Comparison of ENCODE assay signal across 13 mouse cellular contexts in genomic region chr1:34893831-34894230, GRCm38 (mm10). TPM values are rescaled to one million over a fixed set of nuclear protein-coding genes. Genes with fewer than 3 reads are reported as not detected.
DNase-seq lines count a peak whose midpoint lies in the region; ATAC-seq and TF ChIP-seq lines count a peak whose summit lies in the region.
"Had no signal": no experiment of that assay in that cellular context is flagged by ENCODE, and none has a peak within 500 bp of the region (broad histone marks: within the 10 kb centered on the region; RNA-seq: fewer than 3 reads in every experiment).

No protein-coding gene starts in this region.

- no peak overlapping the region for H3K9ac ChIP-seq in hindbrain, embryonic 11.5 days (ENCODE audit: low read depth, low read length)
- no peak overlapping the region for H3K9ac ChIP-seq in midbrain, postnatal 0 days (replicated peaks; ENCODE audit: low read length, poor library complexity, severe bottlenecking)
- H3K9ac ChIP-seq in midbrain, embryonic 15.5 days = no peak overlapping the region
- H3K9ac ChIP-seq in stomach, postnatal 0 days (ENCODE audit: low read length) = no peak overlapping the region
- H3K9ac ChIP-seq in neural tube, embryonic 15.5 days (replicated peaks) = no peak overlapping the region
- H3K9ac ChIP-seq: lung, embryonic 15.5 days; neural tube, embryonic 13.5 days had no signal

- no peak for TF ChIP-seq EP300 in stomach, postnatal 0 days (optimal IDR thresholded peaks at IDR 0.05)

- no peak overlapping the region for H3K27ac ChIP-seq in hindbrain, embryonic 11.5 days (ENCODE audit: low read depth, low read length)
- no peak overlapping the region for H3K27ac ChIP-seq in hindbrain, embryonic 10.5 days
- no peak overlapping the region for H3K27ac ChIP-seq in midbrain, postnatal 0 days (ENCODE audit: low read depth, low read length)
- no peak overlapping the region for H3K27ac ChIP-seq in midbrain, embryonic 15.5 days
- no peak overlapping the region for H3K27ac ChIP-seq in stomach, postnatal 0 days (replicated peaks)
- no peak overlapping the region for H3K27ac ChIP-seq in neural tube, embryonic 15.5 days (replicated peaks)
- H3K27ac ChIP-seq: lung, embryonic 15.5 days; neural tube, embryonic 13.5 days had no signal

- no peak overlapping the region for H3K4me3 ChIP-seq in hindbrain, embryonic 11.5 days (ENCODE audit: low read depth, low read length)
- no peak overlapping the region for H3K4me3 ChIP-seq in hindbrain, embryonic 10.5 days
- no peak overlapping the region for H3K4me3 ChIP-seq in midbrain, postnatal 0 days (ENCODE audit: low read depth, low read length)
- H3K4me3 ChIP-seq in midbrain, embryonic 15.5 days = no peak overlapping the region
- H3K4me3 ChIP-seq in stomach, postnatal 0 days (ENCODE audit: low read depth, low read length) = no peak overlapping the region
- H3K4me3 ChIP-seq in neural tube, embryonic 15.5 days (replicated peaks) = no peak overlapping the region
- H3K4me3 ChIP-seq: lung, embryonic 15.5 days; neural tube, embryonic 13.5 days had no signal

- no peaks in the 10 kb centered on the region for H3K36me3 ChIP-seq in hindbrain, embryonic 11.5 days (ENCODE audit: control insufficient read depth, insufficient read depth, low read length)
- H3K36me3 ChIP-seq in hindbrain, embryonic 10.5 days = no peaks in the 10 kb centered on the region
- no peaks in the 10 kb centered on the region for H3K36me3 ChIP-seq in midbrain, postnatal 0 days (ENCODE audit: insufficient read depth, low read length)
- H3K36me3 ChIP-seq in midbrain, embryonic 15.5 days (replicated peaks) = no peaks in the 10 kb centered on the region
- H3K36me3 ChIP-seq in stomach, postnatal 0 days (ENCODE audit: control insufficient read depth, insufficient read depth, low read length) = no peaks in the 10 kb centered on the region
- H3K36me3 ChIP-seq in neural tube, embryonic 15.5 days = no peaks in the 10 kb centered on the region
- H3K36me3 ChIP-seq: lung, embryonic 15.5 days; neural tube, embryonic 13.5 days had no signal

- peak; percentile 65 for TF ChIP-seq CTCF in midbrain, postnatal 0 days (IDR thresholded peaks at IDR 0.05)
- TF ChIP-seq CTCF in stomach, postnatal 0 days (IDR thresholded peaks at IDR 0.05; ENCODE audit: low read depth) = peak; percentile 51

- no peaks in the 10 kb centered on the region for H3K27me3 ChIP-seq in hindbrain, embryonic 11.5 days (ENCODE audit: control insufficient read depth, insufficient read depth, low read length)
- no peaks in the 10 kb centered on the region for H3K27me3 ChIP-seq in hindbrain, embryonic 10.5 days (ENCODE audit: insufficient read depth, poor library complexity, severe bottlenecking)
- H3K27me3 ChIP-seq in midbrain, postnatal 0 days (ENCODE audit: insufficient read depth, low read length) = no peaks in the 10 kb centered on the region
- H3K27me3 ChIP-seq in midbrain, embryonic 15.5 days (replicated peaks) = no peaks in the 10 kb centered on the region
- no peaks in the 10 kb centered on the region for H3K27me3 ChIP-seq in stomach, postnatal 0 days (ENCODE audit: control insufficient read depth, insufficient read depth, low read length)
- no peaks in the 10 kb centered on the region for H3K27me3 ChIP-seq in neural tube, embryonic 15.5 days (replicated peaks)
- H3K27me3 ChIP-seq: neural tube, embryonic 13.5 days had no signal

- no peaks in the 10 kb centered on the region for H3K4me1 ChIP-seq in hindbrain, embryonic 11.5 days (replicated peaks; ENCODE audit: control insufficient read depth, insufficient read depth, low read length)
- no peaks in the 10 kb centered on the region for H3K4me1 ChIP-seq in hindbrain, embryonic 10.5 days (replicated peaks)
- no peaks in the 10 kb centered on the region; the same call in 1 of the 2 replicates for H3K4me1 ChIP-seq in midbrain, postnatal 0 days (ENCODE audit: insufficient read depth, low read length)
- peaks cover 3% of the 10 kb centered on the region; the same call in 1 of the 2 replicates for H3K4me1 ChIP-seq in midbrain, embryonic 15.5 days
- H3K4me1 ChIP-seq in stomach, postnatal 0 days (replicated peaks; ENCODE audit: control insufficient read depth, insufficient read depth) = no peaks in the 10 kb centered on the region
- H3K4me1 ChIP-seq in neural tube, embryonic 15.5 days = no peaks in the 10 kb centered on the region
- H3K4me1 ChIP-seq: lung, embryonic 15.5 days; neural tube, embryonic 13.5 days had no signal

- ATAC-seq in hindbrain, embryonic 11.5 days (ENCODE audit: low FRiP score) = no peak
- ATAC-seq in midbrain, postnatal 0 days (ENCODE audit: low FRiP score) = no peak
- no peak for ATAC-seq in midbrain, embryonic 15.5 days (replicated peaks)
- ATAC-seq in stomach, postnatal 0 days (ENCODE audit: low FRiP score, low TSS enrichment) = no peak
- no peak for ATAC-seq in neural tube, embryonic 15.5 days (ENCODE audit: low FRiP score)
- ATAC-seq: activated CD4-positive, CD25-positive, alpha-beta regulatory T cell, adult 4 months; hindbrain, embryonic 16.5 days had no signal

- no peak overlapping the region for H3K4me2 ChIP-seq in hindbrain, embryonic 11.5 days (replicated peaks; ENCODE audit: low read depth, low read length)
- no peak overlapping the region for H3K4me2 ChIP-seq in midbrain, postnatal 0 days (ENCODE audit: low read depth, low read length, poor library complexity, severe bottlenecking)
- no peak overlapping the region for H3K4me2 ChIP-seq in midbrain, embryonic 15.5 days
- no peak overlapping the region for H3K4me2 ChIP-seq in stomach, postnatal 0 days (replicated peaks; ENCODE audit: low read depth)
- H3K4me2 ChIP-seq in neural tube, embryonic 15.5 days = no peak overlapping the region
- H3K4me2 ChIP-seq: lung, embryonic 15.5 days; neural tube, embryonic 13.5 days had no signal

- peak; percentile 12 for DNase-seq in adrenal gland, postnatal 14 days
- DNase-seq in adrenal gland, postnatal 25 days = no peak
- DNase-seq in hindbrain, embryonic 11.5 days (ENCODE audit: low spot score) = peak; percentile 20
- no peak for DNase-seq in hindbrain, embryonic 10.5 days (ENCODE audit: low spot score)
- DNase-seq in midbrain, postnatal 0 days (ENCODE audit: low spot score) = peak; percentile 52
- no peak for DNase-seq in stomach, postnatal 0 days (ENCODE audit: low spot score)
- DNase-seq: B cell, adult 2 months had no signal

- H3K9me3 ChIP-seq in hindbrain, embryonic 11.5 days (ENCODE audit: control insufficient read depth, low read length) = no peaks in the 10 kb centered on the region
- H3K9me3 ChIP-seq in hindbrain, embryonic 10.5 days = no peaks in the 10 kb centered on the region
- no peaks in the 10 kb centered on the region for H3K9me3 ChIP-seq in midbrain, postnatal 0 days (ENCODE audit: low read length)
- no peaks in the 10 kb centered on the region for H3K9me3 ChIP-seq in midbrain, embryonic 15.5 days
- H3K9me3 ChIP-seq in stomach, postnatal 0 days (ENCODE audit: control insufficient read depth, low read length) = no peaks in the 10 kb centered on the region
- no peaks in the 10 kb centered on the region for H3K9me3 ChIP-seq in neural tube, embryonic 15.5 days (replicated peaks)
- H3K9me3 ChIP-seq: lung, embryonic 15.5 days; neural tube, embryonic 13.5 days had no signal

- WGBS in hindbrain, embryonic 11.5 days = 76% methylated on average over 6 of the region's 6 CpGs
- 83% methylated on average over 6 of the region's 6 CpGs for WGBS in hindbrain, embryonic 10.5 days
- WGBS in midbrain, postnatal 0 days = 79% methylated on average over 6 of the region's 6 CpGs
- 85% methylated on average over 6 of the region's 6 CpGs for WGBS in midbrain, embryonic 15.5 days
- WGBS in stomach, postnatal 0 days = 55% methylated on average over 6 of the region's 6 CpGs
- 71% methylated on average over 6 of the region's 6 CpGs for WGBS in neural tube, embryonic 15.5 days

RNA-seq across cellular contexts. Expression of gene Plekhb2, which starts 44.1 kb away (rescaled TPM):
- total RNA-seq in adrenal gland, postnatal 14 days (2021) = 84.8 and 96.7 TPM in 2 replicates
- total RNA-seq in adrenal gland, postnatal 25 days (2021) = 115 and 177 TPM in 2 replicates
- polyA plus RNA-seq in hindbrain, embryonic 11.5 days (2014; fragmentation: Nextera tagmentation; extraction: Ambion mirVana) = 53.5 and 56.7 TPM in 2 replicates
- 45.6 and 57.9 TPM in 2 replicates for polyA plus RNA-seq in hindbrain, embryonic 10.5 days (2016; fragmentation: Nextera tagmentation; extraction: Ambion mirVana)
- total RNA-seq in midbrain, postnatal 0 days (2014; rRNA removed) = 83.3 and 97.3 TPM in 2 replicates
- polyA plus RNA-seq in midbrain, postnatal 0 days (2015; fragmentation: Nextera tagmentation; extraction: Ambion mirVana) = 85.1 and 93.1 TPM in 2 replicates
- 69.1 and 72.6 TPM in 2 replicates for polyA plus RNA-seq in midbrain, embryonic 15.5 days (2015; fragmentation: Nextera tagmentation; extraction: Ambion mirVana)
- polyA plus RNA-seq in stomach, postnatal 0 days (2015; fragmentation: Nextera tagmentation; extraction: Ambion mirVana) = 103 and 105 TPM in 2 replicates
- 81.7 and 84.0 TPM in 2 replicates for polyA plus RNA-seq in neural tube, embryonic 15.5 days (2015; fragmentation: Nextera tagmentation; extraction: Ambion mirVana)

RNA-seq across cellular contexts. Expression of gene Fam168b, which starts 51.0 kb away (rescaled TPM):
- 131 and 133 TPM in 2 replicates for total RNA-seq in adrenal gland, postnatal 14 days (2021)
- total RNA-seq in adrenal gland, postnatal 25 days (2021) = 118 and 144 TPM in 2 replicates
- 75.6 and 106 TPM in 2 replicates for polyA plus RNA-seq in hindbrain, embryonic 11.5 days (2014; fragmentation: Nextera tagmentation; extraction: Ambion mirVana)
- 119 and 142 TPM in 2 replicates for polyA plus RNA-seq in hindbrain, embryonic 10.5 days (2016; fragmentation: Nextera tagmentation; extraction: Ambion mirVana)
- 319 and 542 TPM in 2 replicates for total RNA-seq in midbrain, postnatal 0 days (2014; rRNA removed)
- polyA plus RNA-seq in midbrain, postnatal 0 days (2015; fragmentation: Nextera tagmentation; extraction: Ambion mirVana) = 94.3 and 95.9 TPM in 2 replicates
- 161 and 164 TPM in 2 replicates for polyA plus RNA-seq in midbrain, embryonic 15.5 days (2015; fragmentation: Nextera tagmentation; extraction: Ambion mirVana)
- polyA plus RNA-seq in stomach, postnatal 0 days (2015; fragmentation: Nextera tagmentation; extraction: Ambion mirVana) = 21.4 and 24.7 TPM in 2 replicates
- 107 and 119 TPM in 2 replicates for polyA plus RNA-seq in neural tube, embryonic 15.5 days (2015; fragmentation: Nextera tagmentation; extraction: Ambion mirVana)

Comparison
In these comparisons a context has a peak if more than half of its experiments do, and no peak if none do; other contexts are left out.
1. DNase-seq: peak in adrenal gland, postnatal 14 days (single experiment), hindbrain, embryonic 11.5 days (single experiment) and midbrain, postnatal 0 days (single experiment); none in adrenal gland, postnatal 25 days (single experiment), hindbrain, embryonic 10.5 days (single experiment) and stomach, postnatal 0 days (single experiment).